Mouse (Mus musculus) cerebellum, adult 2 months (tissue): Measurements from ENCODE around the gene Ap3s2.

Experiments used
- CTCF ChIP-seq: fragments of 200-500 bp; IDR thresholded peaks from 2 replicates; pipeline ENCODE4 v1.5.1; 2011; ENCODE audit warnings: low read depth, mild to moderate bottlenecking, control low read depth, low read length, moderate library complexity, borderline replicate concordance; ENCODE audit not compliant: insufficient read depth
- POLR2A ChIP-seq: fragments of 200-500 bp; IDR thresholded peaks from 2 replicates; pipeline ENCODE4 v1.6.1; 2011; ENCODE audit warnings: low read length, control low read depth, borderline replicate concordance; ENCODE audit not compliant: insufficient read depth

DNA sequence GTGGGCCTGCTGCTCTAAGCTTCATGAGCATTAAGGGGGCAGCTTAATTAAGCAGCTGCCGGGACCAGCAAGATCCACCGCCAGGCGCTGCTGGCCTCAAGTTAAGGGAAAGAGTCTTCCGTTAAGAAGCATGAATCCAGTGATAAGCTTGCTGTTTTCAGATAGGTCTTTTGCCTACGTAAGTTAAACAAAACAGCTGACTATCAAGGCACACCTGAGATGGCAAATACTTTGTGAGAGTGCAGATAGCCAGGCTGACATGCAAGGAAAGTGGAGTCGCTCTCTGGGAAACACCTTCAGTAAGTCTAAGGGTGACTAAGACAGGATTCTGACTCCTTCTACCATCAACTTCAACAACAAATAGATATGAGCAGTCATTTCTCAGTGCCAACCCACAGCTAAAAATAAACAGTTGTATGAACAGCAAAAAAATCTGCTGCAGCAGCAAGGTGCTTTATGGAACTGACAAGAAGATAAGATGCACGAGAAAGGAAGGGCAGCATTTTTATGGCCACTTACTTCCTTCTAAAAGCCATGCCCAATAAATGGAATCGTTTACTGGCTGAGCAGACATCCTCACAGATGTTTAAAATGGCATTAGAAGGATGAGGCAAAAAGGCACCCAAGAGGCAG, 17.2 kb downstream of the Ap3s2 start:
- no peak for TF ChIP-seq POLR2A
- TF ChIP-seq CTCF: no peak
